Mouse (Mus musculus): ENCODE measurements around the gene Mvb12a. TPM values are rescaled to one million over a fixed set of nuclear protein-coding genes. Genes with fewer than 3 reads are reported as not detected.

Mvb12a gene
- total RNA-seq, 2 experiments from 2014 or later = 33.8 to 34.9 TPM

- DNase-seq (ENCODE audit: low spot score in 2 of 2) = no peak
- Histone ChIP-seq H3K4me3 (no peak overlapping the region), H3K27ac (no peak overlapping the region)
- TF ChIP-seq CTCF (conservative IDR thresholded peaks at IDR 0.05) = no peak
Measured at GRCm38 (mm10) chr8:71560071-71560470, 17.3 kb downstream of the Mvb12a start.

- no peak for DNase-seq (ENCODE audit: low spot score in 2 of 2)
- Histone ChIP-seq H3K4me3 (no peak overlapping the region), H3K27ac (no peak overlapping the region)
- TF ChIP-seq CTCF (conservative IDR thresholded peaks at IDR 0.05) = no peak
Measured at GRCm38 (mm10) chr8:71560765-71561164, 18.0 kb downstream of the Mvb12a start.

- peak; percentile 91 for TF ChIP-seq CTCF (conservative IDR thresholded peaks at IDR 0.05)
- H3K4me3 ChIP-seq = no peak overlapping the region
- H3K27ac ChIP-seq = no peak overlapping the region
- DNase-seq (ENCODE audit: low spot score in 2 of 2) = peak in 1 of 2 experiments; percentile 66
Measured at GRCm38 (mm10) chr8:71561401-71561800, 18.7 kb downstream of the Mvb12a start.

GRCm38 (mm10) chr8:71562751-71563150 is 20.0 kb downstream of the Mvb12a start:
- peak; percentile 93 for TF ChIP-seq CTCF (conservative IDR thresholded peaks at IDR 0.05)
- DNase-seq (ENCODE audit: low spot score in 2 of 2) = peak in 1 of 2 experiments; percentile 70
- Histone ChIP-seq H3K27ac (0 out of 2 replicates have a peak overlapping the region, but pooled peaks have one; percentile 11), H3K4me3 (peak overlapping the region; percentile 38)

- H3K4me3 ChIP-seq = no peak overlapping the region
- peak; percentile 60 for TF ChIP-seq CTCF (conservative IDR thresholded peaks at IDR 0.05)
- no peak overlapping the region for H3K27ac ChIP-seq
- no peak for DNase-seq (ENCODE audit: low spot score in 2 of 2)
Measured at GRCm38 (mm10) chr8:71563992-71564391, 21.3 kb downstream of the Mvb12a start.

GRCm38 (mm10) chr8:71566501-71566900 is 23.8 kb downstream of the Mvb12a start, which contains the start of gene Nxnl1:
Gene Nxnl1, minus strand, starts transcription at chr8:71566601.
- no peak for TF ChIP-seq CTCF (conservative IDR thresholded peaks at IDR 0.05)
- Histone ChIP-seq H3K27ac (peak within 1 kb of the TSS; percentile 95; the same call in 1 of the 2 replicates), H3K4me3 (no peak within 1 kb of the TSS)
- no peak for DNase-seq (ENCODE audit: low spot score in 2 of 2)

- Histone ChIP-seq H3K4me3 (no peak overlapping the region), H3K27ac (peak overlapping the region; percentile 95)
- DNase-seq (ENCODE audit: low spot score in 2 of 2) = no peak
- no peak for TF ChIP-seq CTCF (conservative IDR thresholded peaks at IDR 0.05)
Measured at GRCm38 (mm10) chr8:71567587-71567986, 24.9 kb downstream of the Mvb12a start.

- TF ChIP-seq CTCF (conservative IDR thresholded peaks at IDR 0.05) = no peak
- peak; percentile 70 to 72 for DNase-seq (ENCODE audit: low spot score in 2 of 2)
- Histone ChIP-seq H3K27ac (peak within 1 kb of the TSS; percentile 95), H3K4me3 (peak within 1 kb of the TSS; percentile 75)
Measured at GRCm38 (mm10) chr8:71568387-71568937, 25.7 kb downstream of the Mvb12a start, which contains the start of gene Slc27a1. Gene Slc27a1, plus strand, starts transcription at chr8:71568882.

GRCm38 (mm10) chr8:71568941-71569340 is 26.2 kb downstream of the Mvb12a start:
- Histone ChIP-seq H3K27ac (peak overlapping the region; percentile 95), H3K4me3 (peak overlapping the region; percentile 75)
- no peak for DNase-seq (ENCODE audit: low spot score in 2 of 2)
- no peak for TF ChIP-seq CTCF (conservative IDR thresholded peaks at IDR 0.05)

GRCm38 (mm10) chr8:71569366-71570290 is 26.9 kb downstream of the Mvb12a start:
- H3K27ac ChIP-seq = peak overlapping the region; percentile 95
- H3K4me3 ChIP-seq = peak overlapping the region; percentile 75
- TF ChIP-seq CTCF (conservative IDR thresholded peaks at IDR 0.05) = no peak
- DNase-seq (ENCODE audit: low spot score in 2 of 2) = peak; percentile 83 to 92

- Histone ChIP-seq H3K27ac (peak overlapping the region; percentile 95), H3K4me3 (peak overlapping the region; percentile 75)
- no peak; the same call in 1 of the 2 replicates for TF ChIP-seq CTCF (conservative IDR thresholded peaks at IDR 0.05)
- DNase-seq (ENCODE audit: low spot score in 2 of 2) = peak; percentile 92 to 97
Measured at GRCm38 (mm10) chr8:71570291-71570954, 27.7 kb downstream of the Mvb12a start.

- H3K27ac ChIP-seq = peak overlapping the region; percentile 95
- H3K4me3 ChIP-seq = peak overlapping the region; percentile 75; the same call in 1 of the 2 replicates
- DNase-seq (ENCODE audit: low spot score in 2 of 2) = no peak
- TF ChIP-seq CTCF (conservative IDR thresholded peaks at IDR 0.05) = no peak
Measured at GRCm38 (mm10) chr8:71572077-71572476, 29.4 kb downstream of the Mvb12a start.

Measured in layer of hippocampus, adult 2 months (tissue).